Mouse (Mus musculus): ENCODE results near the gene Hyal4. TPM values are rescaled to one million over a fixed set of nuclear protein-coding genes. Genes with fewer than 3 reads are reported as not detected.

Hyal4 gene
- total RNA-seq (2015) (not detected in 2 replicates), total RNA-seq (2017) (not detected in 2 replicates)

DNA sequence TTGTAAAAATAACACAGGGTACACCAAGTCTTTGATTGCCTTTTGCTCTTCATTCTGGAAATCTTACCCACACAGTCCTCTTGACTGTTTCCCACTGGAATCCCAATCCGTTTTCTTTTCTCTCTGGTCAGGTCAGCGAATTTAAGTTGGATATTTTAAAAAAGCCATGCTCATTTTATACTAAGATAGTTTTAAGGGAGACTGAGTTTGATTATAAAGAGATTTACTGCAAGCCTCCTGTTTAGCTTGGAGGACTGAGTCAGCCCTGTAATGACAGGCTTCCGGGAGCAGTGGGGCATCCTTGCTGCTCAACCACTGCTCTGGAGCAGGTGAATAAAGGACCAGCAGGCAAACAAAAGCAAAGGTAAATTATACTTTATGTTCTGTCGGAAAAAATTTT is at the start of gene Hyal4:
Hyal4 (plus strand) TSS at position 301 of the 400 bp plus-strand sequence.
- ATAC-seq (ENCODE audit: poor library complexity, severe bottlenecking) = no peak

DNA sequence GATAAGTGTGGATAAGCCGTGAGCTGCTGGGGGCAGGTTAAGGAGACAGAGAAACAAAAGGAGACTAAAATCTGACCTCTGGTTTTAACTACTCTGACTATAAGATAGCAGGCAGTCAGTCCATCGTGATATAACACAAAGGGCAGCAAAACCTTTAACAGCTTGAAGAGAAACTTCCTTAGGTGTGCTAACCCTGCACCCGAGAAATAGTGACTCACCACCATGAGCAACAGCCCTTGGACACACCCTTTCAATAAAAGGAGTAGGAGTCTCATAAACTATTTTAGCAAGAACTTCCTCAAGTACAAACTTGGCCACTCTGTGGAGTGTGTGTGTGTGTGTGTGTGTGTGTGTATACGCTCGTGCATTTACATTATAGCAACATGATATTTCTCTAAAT is 41.0 kb upstream of the Hyal4 start:
- no peak for ATAC-seq (ENCODE audit: poor library complexity, severe bottlenecking)

DNA sequence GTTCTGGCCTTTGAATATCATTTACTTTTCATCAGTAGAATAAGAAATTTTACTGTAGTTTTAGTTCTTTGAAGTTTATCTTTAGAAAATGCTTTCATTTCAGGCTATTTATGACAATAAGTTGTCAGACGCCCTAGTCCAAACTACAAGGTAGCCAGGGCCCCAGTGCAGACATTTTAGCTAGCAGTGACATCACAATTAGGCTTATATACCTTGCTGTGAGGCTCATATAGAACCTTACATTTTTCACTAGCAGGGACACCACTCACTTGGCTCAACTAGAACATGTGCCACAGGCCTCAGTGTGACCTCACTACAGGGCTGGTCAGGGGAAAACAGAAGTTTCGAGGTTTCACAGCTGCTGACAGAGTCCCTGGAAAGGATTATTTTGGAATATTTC is 40.6 kb upstream of the Hyal4 start:
- no peak for ATAC-seq (ENCODE audit: poor library complexity, severe bottlenecking)

DNA sequence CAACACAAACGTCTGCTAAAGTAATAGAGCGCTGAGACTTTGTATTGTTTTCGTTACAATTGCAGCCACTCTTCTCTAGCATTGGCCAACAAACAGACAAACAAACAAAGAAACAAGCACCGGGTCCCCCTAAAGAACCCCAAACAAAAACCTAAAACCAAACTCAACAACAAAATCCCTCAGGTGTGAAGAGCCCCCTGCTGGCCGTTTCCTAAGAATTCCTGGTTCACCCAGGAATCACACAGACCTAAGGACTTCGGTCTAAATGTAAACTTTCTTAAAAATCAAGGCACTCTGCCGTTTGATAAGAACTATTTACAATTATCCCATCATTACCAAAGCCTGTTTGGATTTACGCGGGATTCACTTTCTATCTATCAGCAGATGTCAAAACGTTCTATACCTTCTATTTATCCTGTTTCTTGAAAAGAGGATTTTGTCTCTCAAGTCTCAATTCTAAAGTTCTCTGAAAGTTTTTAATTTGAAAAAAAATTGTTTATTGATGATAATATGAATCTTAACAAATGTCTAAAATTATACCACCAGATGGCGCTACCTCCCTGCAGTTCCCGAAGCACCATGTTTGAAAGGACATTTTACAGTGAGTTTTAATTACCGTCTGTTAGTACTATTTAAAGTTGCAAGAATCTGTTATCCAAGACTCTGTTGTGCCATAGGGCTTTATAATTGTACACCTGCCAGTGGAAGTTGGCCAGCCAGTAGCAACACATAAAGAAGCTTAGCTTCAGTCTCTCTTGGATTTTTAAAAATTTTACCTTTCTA is 26.6 kb upstream of the Hyal4 start:
- no peak for ATAC-seq (ENCODE audit: poor library complexity, severe bottlenecking)

DNA sequence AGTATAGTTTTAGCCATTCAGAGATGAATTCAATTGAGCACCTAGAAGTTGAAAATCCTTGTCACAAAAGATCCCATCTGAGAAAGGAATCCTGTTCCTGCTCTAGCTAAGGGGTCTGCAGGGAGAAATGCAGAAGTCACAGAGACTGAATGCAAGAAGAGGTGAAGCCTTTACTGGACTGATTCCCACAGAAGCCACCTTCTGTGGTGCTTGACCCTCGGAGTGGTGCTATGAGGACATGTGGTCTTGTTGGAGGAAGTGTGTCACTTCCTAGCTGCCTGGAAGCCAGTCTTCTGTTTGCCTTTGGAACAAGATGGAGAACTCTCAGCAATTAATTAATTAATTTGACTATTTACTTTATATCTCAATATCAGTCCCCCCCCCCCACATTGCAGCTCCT is 20.0 kb upstream of the Hyal4 start:
- ATAC-seq (ENCODE audit: poor library complexity, severe bottlenecking) = no peak

DNA sequence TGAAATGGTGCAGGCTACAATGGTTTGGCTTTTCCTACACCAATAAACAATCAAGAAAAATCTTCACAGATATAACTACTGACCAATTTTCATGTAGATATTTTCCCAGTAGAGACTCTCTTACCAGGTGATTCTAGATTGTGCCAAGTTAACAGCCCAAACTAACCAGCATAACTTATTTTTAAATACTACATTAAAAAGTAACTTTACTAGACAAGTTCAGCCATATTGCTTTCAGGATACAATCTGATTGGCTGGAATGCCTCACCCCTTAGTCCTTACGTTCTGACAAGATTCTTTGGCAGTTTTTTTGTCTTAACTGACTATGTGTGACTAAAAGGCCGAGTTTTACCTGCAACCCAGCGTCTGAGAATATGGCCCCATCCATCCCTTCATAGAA is 15.2 kb upstream of the Hyal4 start, which contains the start of gene Hyal6:
Hyal6 (plus strand) TSS at position 301 of the 400 bp plus-strand sequence.
- ATAC-seq (ENCODE audit: poor library complexity, severe bottlenecking) = no peak

DNA sequence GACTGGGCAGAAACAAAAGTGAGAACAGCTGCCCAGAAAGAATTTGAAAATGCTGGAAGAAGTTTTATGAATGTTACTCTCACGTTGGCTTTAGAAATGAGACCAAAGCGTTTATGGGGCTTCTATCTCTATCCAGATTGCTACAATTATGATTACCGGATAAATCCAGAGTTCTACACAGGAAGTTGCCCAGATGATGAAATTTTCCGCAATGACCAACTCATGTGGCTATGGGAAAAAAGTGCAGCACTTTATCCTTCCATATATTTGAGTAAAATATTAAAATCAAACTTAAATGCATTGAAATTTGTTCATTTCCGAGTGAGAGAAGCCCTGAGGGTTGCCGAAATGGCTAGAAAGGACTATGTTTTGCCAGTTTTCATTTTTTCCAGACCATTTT is 13.6 kb upstream of the Hyal4 start:
- ATAC-seq (ENCODE audit: poor library complexity, severe bottlenecking) = no peak

DNA sequence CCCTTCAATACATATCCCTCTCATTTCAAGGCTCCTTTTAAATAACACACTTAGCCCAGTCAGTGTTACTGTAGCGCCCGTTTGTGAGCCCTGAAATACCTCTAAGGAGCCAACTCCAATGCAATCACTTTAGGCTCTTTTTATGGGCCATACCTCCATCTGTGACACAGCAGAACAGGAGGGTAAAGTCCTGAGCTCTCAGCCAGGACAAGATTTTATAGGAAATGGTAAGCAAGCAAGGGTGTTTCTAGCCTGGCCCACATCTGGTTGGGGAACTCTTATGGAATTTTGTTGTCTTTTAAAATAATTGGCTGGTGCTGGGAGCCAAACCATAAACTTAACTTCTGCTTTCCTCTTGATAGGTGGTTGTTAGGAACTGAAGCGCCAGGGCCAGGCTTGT is 11.2 kb downstream of the Hyal4 start:
- no peak for ATAC-seq (ENCODE audit: poor library complexity, severe bottlenecking)

DNA sequence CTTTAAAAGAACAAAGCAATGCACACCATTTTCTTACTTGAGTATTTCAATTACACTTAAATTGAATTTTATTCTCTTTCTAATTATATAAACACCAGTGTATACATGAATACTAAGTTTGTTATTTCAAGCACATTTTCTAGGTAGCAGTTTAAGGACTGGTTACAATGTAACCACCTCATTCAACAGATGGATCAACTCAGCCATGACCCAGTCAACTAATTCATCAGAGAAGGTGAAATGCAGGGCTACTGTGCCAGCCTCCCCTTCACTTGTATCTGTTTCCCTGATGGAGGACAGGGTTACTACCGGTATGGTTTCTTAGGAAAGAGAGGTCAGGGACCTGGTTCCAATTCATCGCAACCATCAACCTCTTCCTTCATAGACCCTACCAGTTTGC is 18.1 kb downstream of the Hyal4 start:
- no peak for ATAC-seq (ENCODE audit: poor library complexity, severe bottlenecking)

DNA sequence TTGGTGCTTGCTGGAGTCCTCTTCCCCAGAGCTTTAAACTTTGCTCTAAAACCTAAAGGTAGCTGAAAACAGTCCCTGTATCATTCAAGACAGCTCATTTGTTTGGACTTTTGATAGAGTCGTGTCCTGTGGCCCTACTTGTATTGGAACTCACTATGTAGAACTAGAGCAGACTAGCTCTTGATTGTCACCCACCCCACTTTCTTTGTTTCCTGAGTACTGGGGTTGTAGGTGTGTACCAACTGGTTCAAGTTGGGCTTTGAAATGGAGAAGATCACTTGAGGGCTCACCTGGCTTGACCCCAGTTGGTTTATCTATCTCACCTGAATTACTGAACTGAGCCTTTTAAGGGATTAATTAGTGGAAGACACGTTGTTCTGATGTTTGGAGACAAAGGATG is 31.1 kb downstream of the Hyal4 start:
- ATAC-seq (ENCODE audit: poor library complexity, severe bottlenecking) = no peak

DNA sequence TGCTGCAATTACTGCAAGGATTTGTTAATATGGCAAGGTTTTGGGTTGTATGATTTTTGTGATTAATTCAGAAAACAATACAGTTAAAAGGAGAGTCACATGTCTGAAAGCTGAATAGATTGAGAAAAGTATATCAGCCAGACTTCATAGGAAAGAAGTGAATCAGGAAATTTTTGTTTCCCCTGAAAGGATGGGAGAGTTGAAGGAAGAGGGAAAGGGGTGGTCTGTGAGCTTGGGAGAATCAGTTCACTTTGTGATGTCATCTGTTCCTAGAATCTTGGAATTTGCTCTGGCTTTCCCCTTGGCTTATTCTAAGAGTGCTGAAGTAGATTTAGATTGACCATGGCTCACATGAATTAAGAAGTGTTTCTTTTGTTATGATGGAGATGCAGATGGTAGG is 42.8 kb downstream of the Hyal4 start, which contains the start of gene Spam1:
Spam1 (plus strand) TSS at position 301 of the 400 bp plus-strand sequence.
- ATAC-seq (ENCODE audit: poor library complexity, severe bottlenecking) = no peak

Other genes with a start within 250 kb of the Hyal4 start
- not detected in 2 replicates for gene Iqub, start 233.3 kb upstream of the Hyal4 start, total RNA-seq (2015)
- 0.16 TPM in 1 of 2 replicates, not detected in the other for gene Iqub, start 233.3 kb upstream of the Hyal4 start, total RNA-seq (2017)
- gene Ndufa5, start 220.3 kb upstream of the Hyal4 start, total RNA-seq (2015) = 76.0 and 90.1 TPM in 2 replicates
- gene Ndufa5, start 220.3 kb upstream of the Hyal4 start, total RNA-seq (2017) = 160 and 182 TPM in 2 replicates
- not detected in 2 replicates for gene Asb15, start 220.2 kb upstream of the Hyal4 start, total RNA-seq (2015)
- gene Asb15, start 220.2 kb upstream of the Hyal4 start, total RNA-seq (2017) = not detected in 2 replicates
- not detected in 2 replicates for gene Lmod2, start 150.6 kb upstream of the Hyal4 start, total RNA-seq (2015)
- gene Lmod2, start 150.6 kb upstream of the Hyal4 start, total RNA-seq (2017) = not detected in 2 replicates
- gene Wasl, start 83.3 kb upstream of the Hyal4 start, total RNA-seq (2015) = 17.1 and 19.1 TPM in 2 replicates
- 6.6 and 11.3 TPM in 2 replicates for gene Wasl, start 83.3 kb upstream of the Hyal4 start, total RNA-seq (2017)
- gene Hyal6, start 15.1 kb upstream of the Hyal4 start, total RNA-seq (2015) = not detected in 2 replicates
- not detected in 2 replicates for gene Hyal6, start 15.1 kb upstream of the Hyal4 start, total RNA-seq (2017)
- not detected in 2 replicates for gene Spam1, start 42.9 kb downstream of the Hyal4 start, total RNA-seq (2015)
- not detected in 2 replicates for gene Spam1, start 42.9 kb downstream of the Hyal4 start, total RNA-seq (2017)
- gene Hyal5, start 109.7 kb downstream of the Hyal4 start, total RNA-seq (2015) = not detected in 2 replicates
- 0.11 TPM in 1 of 2 replicates, not detected in the other for gene Hyal5, start 109.7 kb downstream of the Hyal4 start, total RNA-seq (2017)
- 0.07 and 0.23 TPM in 2 replicates for gene Tmem229a, start 208.0 kb downstream of the Hyal4 start, total RNA-seq (2015)
- gene Tmem229a, start 208.0 kb downstream of the Hyal4 start, total RNA-seq (2017) = 0.49 TPM in 1 of 2 replicates, not detected in the other

Data from megakaryocyte, adult 5-6 weeks (primary cell).